Mouse (Mus musculus): ENCODE measurements around the gene Ripk1.

DNA sequence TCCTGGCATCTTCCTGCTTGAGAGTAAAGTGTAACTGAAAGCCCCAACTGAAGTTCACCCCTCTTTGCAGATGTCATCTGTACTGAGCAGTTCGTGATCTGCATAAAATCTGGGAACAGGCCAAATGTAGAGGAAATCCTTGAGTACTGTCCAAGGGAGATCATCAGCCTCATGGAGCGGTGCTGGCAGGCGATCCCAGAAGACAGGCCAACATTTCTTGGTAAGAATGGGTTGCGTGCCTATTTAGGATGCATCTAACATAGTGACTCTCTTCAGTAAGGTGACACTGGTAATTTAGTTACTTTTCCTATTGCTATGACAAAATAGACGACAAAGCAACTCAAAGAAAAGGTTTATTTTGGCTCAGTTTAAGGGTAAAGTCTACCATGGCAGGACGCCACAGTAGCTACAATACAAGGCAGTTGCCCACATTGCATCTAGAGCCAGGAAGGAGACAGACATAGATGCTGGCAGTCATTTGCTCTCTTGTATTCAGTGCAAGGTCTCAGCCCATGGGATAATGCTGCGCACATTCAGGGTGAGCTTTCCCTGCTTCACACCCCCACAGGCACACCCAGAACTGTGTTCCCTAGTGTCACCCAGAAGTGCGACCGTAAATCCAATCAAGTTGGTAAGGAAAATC is 14.9 kb downstream of the Ripk1 start:
- no peak for TF ChIP-seq CTCF (IDR thresholded peaks at IDR 0.05; ENCODE audit: borderline replicate concordance, control insufficient read depth, extremely low read depth, insufficient read depth, low read length, poor library complexity)
- no peak for TF ChIP-seq POLR2A (IDR thresholded peaks at IDR 0.05; ENCODE audit: control insufficient read depth, extremely low read depth, insufficient read depth, low read length, poor library complexity)

All from thymus, adult 2 months (tissue).